Mouse (Mus musculus) hindbrain, postnatal 0 days (tissue): ENCODE results near the gene Zbp1. TPM values are rescaled to one million over a fixed set of nuclear protein-coding genes. Genes with fewer than 3 reads are reported as not detected.

Experiments used
- ATAC-seq: fragments of 200-750 bp; cut with Nextera tagmentation; 2 replicates; pipeline ENCODE4 v1.8.0; 2017; ENCODE audit warnings: mild to moderate bottlenecking, moderate TSS enrichment, moderate library complexity
- DNase-seq: peaks from one replicate; pipeline ENCODE4 v3.0.0-alpha.2; 2015; ENCODE audit warnings: low spot score
- H3K27ac ChIP-seq: fragments of 300-500 bp; sonication (generic); 2 replicates; pipeline ENCODE4 v1.5.1; 2014; ENCODE audit warnings: mild to moderate bottlenecking
- H3K27me3 ChIP-seq: fragments of 300-500 bp; sonication (generic); 2 replicates; pipeline ENCODE4 v1.6.1; 2014; ENCODE audit warnings: low read length, mixed read lengths; ENCODE audit not compliant: insufficient read depth
- H3K36me3 ChIP-seq: fragments of 300-500 bp; sonication (generic); 2 replicates; pipeline ENCODE4 v1.6.1; 2014; ENCODE audit warnings: low read length, mixed read lengths; ENCODE audit not compliant: insufficient read depth
- H3K4me1 ChIP-seq: fragments of 300-500 bp; sonication (generic); 2 replicates; pipeline ENCODE4 v1.6.1; 2014; ENCODE audit warnings: antibody characterized with exemption, low read length, mixed read lengths; ENCODE audit not compliant: insufficient read depth
- H3K4me2 ChIP-seq: fragments of 300-500 bp; sonication (generic); 2 replicates; pipeline ENCODE4 v1.6.1; 2014; ENCODE audit warnings: low read depth, mild to moderate bottlenecking, low read length, moderate library complexity, mixed read lengths
- H3K4me3 ChIP-seq: fragments of 300-500 bp; sonication (generic); 2 replicates; pipeline ENCODE4 v1.5.1; 2014; ENCODE audit warnings: low read length
- H3K9ac ChIP-seq: fragments of 300-500 bp; sonication (generic); replicated peaks from 2 replicates; pipeline ENCODE4 v1.6.1; 2014; ENCODE audit warnings: mild to moderate bottlenecking, low read length, moderate library complexity, mixed read lengths
- H3K9me3 ChIP-seq: fragments of 300-500 bp; sonication (generic); 2 replicates; pipeline ENCODE4 v1.6.1; 2016; ENCODE audit warnings: low read length, mixed read lengths
- CTCF ChIP-seq: IDR thresholded peaks from 2 replicates; pipeline ENCODE4 v1.5.1; 2016; ENCODE audit warnings: antibody characterized with exemption, control low read depth, low read depth
- WGBS: fragments of 180-500 bp; shearing (Covaris S2); extraction: QIAGEN DNeasy Blood & Tissue Kit; methylation state at CpG from one replicate; pipeline ENCODE4 v1.1.7; 2014; 5-methylcytosine and 5-hydroxymethylcytosine counted together
- polyA plus RNA-seq: library from polyadenylated mRNA; unstranded; fragments of >200 nt; fragmentation: Nextera tagmentation; extraction: Ambion mirVana; gene quantifications from 2 replicates; pipeline ENCODE4 v1.2.1, GENCODE M21; 2015
- total RNA-seq: library from RNA; depleted of rRNA; stranded (reverse); fragments of >200 nt; gene quantifications from 2 replicates; pipeline ENCODE4 v1.2.3, GENCODE M21; 2014

Zbp1 gene
- total and polyA plus RNA-seq, 2 experiments from 2014 or later, result 0.68 TPM; not detected in 1

GRCm38 (mm10) chr2:173228567-173228966 is 9.8 kb upstream of the Zbp1 start:
- no peaks in the 10 kb centered on the region for H3K4me1 ChIP-seq
- no peaks in the 10 kb centered on the region for H3K9me3 ChIP-seq
- no peak overlapping the region for H3K27ac ChIP-seq
- H3K36me3 ChIP-seq, result no peaks in the 10 kb centered on the region
- no peak for DNase-seq
- H3K4me3 ChIP-seq, result no peak overlapping the region
- TF ChIP-seq CTCF, result no peak
- no peak for ATAC-seq
- WGBS, result 95% methylated on average over 8 of the region's 8 CpGs
- no peak overlapping the region for H3K4me2 ChIP-seq
- no peak overlapping the region for H3K9ac ChIP-seq
- no peaks in the 10 kb centered on the region for H3K27me3 ChIP-seq

GRCm38 (mm10) chr2:173226792-173227191 is 8.1 kb upstream of the Zbp1 start:
- no peaks in the 10 kb centered on the region for H3K36me3 ChIP-seq
- H3K9ac ChIP-seq, result no peak overlapping the region
- no peak for TF ChIP-seq CTCF
- H3K9me3 ChIP-seq, result no peaks in the 10 kb centered on the region
- H3K27me3 ChIP-seq, result no peaks in the 10 kb centered on the region
- no peak overlapping the region for H3K27ac ChIP-seq
- no peak for ATAC-seq
- DNase-seq, result no peak
- no peak overlapping the region for H3K4me3 ChIP-seq
- H3K4me1 ChIP-seq, result no peaks in the 10 kb centered on the region
- no peak overlapping the region for H3K4me2 ChIP-seq
- 91% methylated on average over 8 of the region's 8 CpGs for WGBS

GRCm38 (mm10) chr2:173225906-173226305 is 7.2 kb upstream of the Zbp1 start:
- H3K9ac ChIP-seq, result no peak overlapping the region
- H3K4me2 ChIP-seq, result no peak overlapping the region
- H3K4me3 ChIP-seq, result no peak overlapping the region
- H3K4me1 ChIP-seq, result no peaks in the 10 kb centered on the region
- TF ChIP-seq CTCF, result no peak
- ATAC-seq, result no peak
- 83% methylated on average over 7 of the region's 7 CpGs for WGBS
- no peaks in the 10 kb centered on the region for H3K36me3 ChIP-seq
- DNase-seq, result no peak
- H3K9me3 ChIP-seq, result no peaks in the 10 kb centered on the region
- H3K27ac ChIP-seq, result no peak overlapping the region
- H3K27me3 ChIP-seq, result no peaks in the 10 kb centered on the region

- no peak overlapping the region for H3K4me3 ChIP-seq
- DNase-seq (no peak), ATAC-seq (no peak)
- no peak overlapping the region for H3K4me2 ChIP-seq
- TF ChIP-seq CTCF, result no peak
- WGBS, result 50% methylated on average over 7 of the region's 7 CpGs
- no peaks in the 10 kb centered on the region for H3K36me3 ChIP-seq
- H3K9me3 ChIP-seq, result no peaks in the 10 kb centered on the region
- no peaks in the 10 kb centered on the region for H3K4me1 ChIP-seq
- H3K27me3 ChIP-seq, result no peaks in the 10 kb centered on the region
- H3K9ac ChIP-seq, result no peak overlapping the region
- no peak overlapping the region for H3K27ac ChIP-seq
Measured at GRCm38 (mm10) chr2:173224832-173225231, 6.1 kb upstream of the Zbp1 start.

- H3K36me3 ChIP-seq, result no peaks in the 10 kb centered on the region
- H3K9me3 ChIP-seq, result no peaks in the 10 kb centered on the region
- no peak overlapping the region for H3K27ac ChIP-seq
- 86% methylated on average over 3 of the region's 3 CpGs for WGBS
- ATAC-seq, result no peak
- no peaks in the 10 kb centered on the region for H3K4me1 ChIP-seq
- DNase-seq, result no peak
- H3K9ac ChIP-seq, result no peak overlapping the region
- no peaks in the 10 kb centered on the region for H3K27me3 ChIP-seq
- H3K4me2 ChIP-seq, result no peak overlapping the region
- no peak for TF ChIP-seq CTCF
- no peak overlapping the region for H3K4me3 ChIP-seq
Measured at GRCm38 (mm10) chr2:173224097-173224496, 5.4 kb upstream of the Zbp1 start.

GRCm38 (mm10) chr2:173223496-173223895 is 4.8 kb upstream of the Zbp1 start:
- DNase-seq, result no peak
- H3K36me3 ChIP-seq, result no peaks in the 10 kb centered on the region
- no peaks in the 10 kb centered on the region for H3K4me1 ChIP-seq
- H3K4me2 ChIP-seq, result no peak overlapping the region
- no peak overlapping the region for H3K4me3 ChIP-seq
- no peak for TF ChIP-seq CTCF
- no peak overlapping the region for H3K9ac ChIP-seq
- H3K27me3 ChIP-seq, result no peaks in the 10 kb centered on the region
- 77% methylated on average over 3 of the region's 3 CpGs for WGBS
- H3K27ac ChIP-seq, result no peak overlapping the region
- no peaks in the 10 kb centered on the region for H3K9me3 ChIP-seq
- no peak for ATAC-seq

- ATAC-seq, result no peak
Measured at GRCm38 (mm10) chr2:173220754-173221153, 2.0 kb upstream of the Zbp1 start.

More at GRCm38 (mm10) chr2:173220754-173221153, 2.0 kb upstream of the Zbp1 start:
- Histone ChIP-seq H3K27ac (no peak overlapping the region), H3K9ac (no peak overlapping the region), H3K4me1 (no peaks in the 10 kb centered on the region), H3K4me3 (no peak overlapping the region), H3K4me2 (no peak overlapping the region), H3K27me3 (no peaks in the 10 kb centered on the region), H3K9me3 (no peaks in the 10 kb centered on the region), H3K36me3 (no peaks in the 10 kb centered on the region)
- no peak for DNase-seq
- 95% methylated on average over 9 of the region's 9 CpGs for WGBS
- TF ChIP-seq CTCF, result no peak
